Mouse (Mus musculus) heart, adult 2 months (tissue): Measurements from ENCODE around the gene Snd1.

Experiments
- CTCF ChIP-seq: fragments of 200-600 bp; IDR thresholded peaks from 2 replicates; pipeline ENCODE4 v1.8.1; 2022; ENCODE audit warnings: antibody characterized with exemption, mild to moderate bottlenecking, moderate library complexity
- EP300 ChIP-seq: fragments of 200-500 bp; IDR thresholded peaks from 2 replicates; pipeline ENCODE4 v1.6.1; 2011; ENCODE audit warnings: low read depth, low read length, control low read depth; ENCODE audit not compliant: insufficient read depth

GRCm38 (mm10) chr6:28622963-28623362, 148.0 kb downstream of the Snd1 start:
- TF ChIP-seq CTCF, result no peak
- no peak for TF ChIP-seq EP300
